Mouse (Mus musculus) right cerebral cortex, adult 2 months (tissue): Measurements from ENCODE around the gene Pdss2.
"Not testable (repeated sequence)": the region's sequence is repeated elsewhere in the genome, so short reads cannot be mapped to it uniquely, and the experiment has no call there.

Experiments used
- DNase-seq, 2 experiments: peaks; one replicate each; pipeline ENCODE4 v3.0.0; 2021 to 2022; ENCODE audit warnings: low spot score in 2 of 2

Gene Pdss2

DNA sequence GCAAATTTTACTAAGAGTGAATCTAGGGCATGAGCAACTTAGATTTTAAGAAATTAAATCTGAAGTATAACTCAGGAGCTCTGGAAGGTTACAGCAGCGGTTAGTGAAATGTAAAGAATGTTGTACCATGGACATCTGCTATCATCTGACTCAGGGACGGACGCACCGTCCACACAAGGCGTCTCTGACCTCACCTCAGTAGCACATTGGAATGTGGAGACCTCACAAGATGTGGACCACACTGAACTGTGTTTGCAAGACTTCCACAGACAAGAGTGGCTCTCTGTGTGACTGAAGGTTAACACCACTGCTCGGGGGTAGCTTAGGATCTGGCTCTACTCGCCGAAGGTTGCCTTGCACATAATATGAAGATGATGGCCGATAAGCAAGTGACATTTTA is 151.7 kb downstream of the Pdss2 start:
- DNase-seq = no peak

- no peak for DNase-seq
Measured at GRCm38 (mm10) chr10:43373666-43374065, 152.4 kb downstream of the Pdss2 start.

DNA sequence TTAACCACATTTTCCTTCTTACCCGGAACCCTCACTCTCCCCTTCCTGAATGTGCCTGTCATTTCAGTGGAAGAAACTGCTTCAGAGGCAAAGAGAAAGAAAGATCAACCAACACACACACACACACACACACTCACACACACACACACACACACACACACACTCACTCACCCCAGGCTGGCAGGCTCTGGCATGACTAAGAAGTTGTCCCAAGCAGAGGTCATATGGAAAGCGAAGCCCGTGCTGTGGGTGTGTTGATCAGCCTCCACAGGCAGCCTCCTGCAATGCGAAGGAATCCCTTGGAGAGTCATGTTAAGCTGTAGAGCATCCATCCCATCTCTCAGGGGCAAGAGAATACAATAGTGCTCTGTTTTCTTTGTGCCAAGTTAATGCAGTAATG is 154.0 kb downstream of the Pdss2 start:
- no peak for DNase-seq

GRCm38 (mm10) chr10:43376749-43377148 is 155.5 kb downstream of the Pdss2 start:
- no peak for DNase-seq

DNA sequence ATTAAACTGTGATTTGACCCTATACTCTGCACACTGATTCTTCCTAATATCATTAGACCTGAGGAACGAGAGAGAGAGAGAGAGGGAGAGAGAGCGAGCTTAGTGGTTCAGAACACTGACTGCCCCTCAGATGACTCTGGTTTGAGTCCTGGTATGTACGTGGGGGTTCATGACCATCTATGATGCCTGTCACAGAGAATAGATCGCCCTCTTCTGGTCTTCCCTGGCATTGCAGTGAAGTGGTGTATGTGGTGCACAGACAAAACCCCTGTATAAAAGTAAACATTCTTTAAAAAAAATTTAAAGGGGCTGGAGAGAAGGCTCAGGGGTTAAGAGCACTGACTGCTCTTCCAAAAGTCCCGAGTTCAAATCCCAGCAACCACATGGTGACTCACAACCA is 157.0 kb downstream of the Pdss2 start:
- DNase-seq = peak; percentile 45 to 57

DNA sequence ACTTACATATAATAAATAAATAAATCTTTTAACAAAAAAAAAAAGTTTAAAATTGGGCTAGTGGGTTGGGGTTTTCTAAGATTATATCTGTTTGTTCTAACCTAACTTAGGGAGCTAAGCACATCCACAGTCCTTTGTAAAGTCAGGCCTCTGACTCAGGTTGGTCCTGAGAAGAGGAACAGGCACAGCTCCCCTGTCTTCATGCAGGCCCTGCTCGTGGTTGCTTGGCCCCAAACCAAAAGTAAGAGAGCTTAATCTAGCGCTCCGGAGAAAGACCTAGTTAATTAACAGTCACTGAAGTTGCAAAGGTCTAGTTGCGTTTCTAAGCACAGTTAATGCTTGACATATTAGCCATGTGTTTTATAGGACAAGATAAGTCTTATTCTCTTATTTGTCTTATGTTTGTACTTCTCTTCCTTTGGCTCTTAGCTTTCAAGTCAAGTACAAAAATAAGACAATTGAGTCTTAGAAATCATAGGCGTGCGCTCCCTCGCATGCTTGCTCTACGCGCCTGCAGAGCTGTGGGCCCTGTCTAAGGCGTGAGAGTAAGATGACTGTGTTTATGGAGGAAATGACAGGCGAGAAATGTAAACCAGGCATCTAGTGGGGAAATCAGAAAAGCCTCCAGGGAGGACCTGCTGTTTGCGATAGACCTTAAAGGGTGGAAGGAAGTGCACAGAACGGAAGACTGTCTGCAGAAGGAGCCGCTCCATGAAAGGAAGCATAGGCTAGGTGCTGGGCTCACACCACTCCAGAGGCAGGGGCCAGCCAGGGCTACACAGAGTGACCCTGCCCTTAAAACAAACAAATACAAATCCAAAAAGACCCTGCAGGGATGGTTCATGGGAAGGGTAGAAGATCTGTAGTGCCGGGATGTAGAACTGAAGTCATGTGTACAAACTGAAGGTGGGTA is 157.7 kb downstream of the Pdss2 start:
- DNase-seq = no peak

- DNase-seq = no peak
Measured at GRCm38 (mm10) chr10:43382660-43383059, 161.4 kb downstream of the Pdss2 start.

- no peak for DNase-seq
Measured at GRCm38 (mm10) chr10:43384623-43385022, 163.3 kb downstream of the Pdss2 start.

DNA sequence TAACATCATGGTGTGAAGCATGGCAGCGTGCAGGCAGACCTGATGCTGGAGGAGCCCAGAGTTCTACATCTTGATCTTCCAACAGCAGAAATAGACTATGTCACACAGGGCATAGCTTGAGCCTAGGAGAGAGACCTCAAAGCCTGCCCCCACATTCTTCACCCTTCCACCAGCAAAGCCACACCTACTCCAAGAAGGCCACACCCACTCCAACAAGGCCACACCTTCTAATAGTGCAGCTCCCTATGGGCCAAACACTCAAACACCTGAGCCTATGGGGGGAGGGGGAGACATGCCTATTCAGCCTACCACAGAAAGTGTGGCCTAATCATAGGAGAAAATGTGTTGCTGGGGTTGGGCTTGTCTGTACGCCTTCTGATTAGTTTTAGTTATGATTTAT is 171.6 kb downstream of the Pdss2 start:
- DNase-seq = no peak

DNA sequence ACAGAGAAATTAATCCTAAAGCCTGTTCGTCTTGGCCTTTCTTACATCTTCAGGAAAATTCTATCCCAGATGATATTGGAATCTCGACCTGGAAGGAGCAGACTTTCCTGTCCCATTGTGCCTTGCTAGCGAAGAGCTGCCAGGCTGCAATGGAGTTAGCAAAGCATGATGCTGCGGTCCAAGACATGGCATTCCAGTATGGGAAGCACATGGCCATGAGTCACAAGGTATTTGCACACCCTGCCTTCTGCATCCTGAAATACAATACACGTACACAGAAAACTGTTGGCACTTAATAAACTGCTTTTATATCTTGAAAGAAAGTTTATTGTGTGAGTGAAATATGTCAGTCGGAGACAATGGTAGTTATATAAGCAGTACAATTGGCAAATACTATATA is 172.5 kb downstream of the Pdss2 start:
- no peak for DNase-seq

DNA sequence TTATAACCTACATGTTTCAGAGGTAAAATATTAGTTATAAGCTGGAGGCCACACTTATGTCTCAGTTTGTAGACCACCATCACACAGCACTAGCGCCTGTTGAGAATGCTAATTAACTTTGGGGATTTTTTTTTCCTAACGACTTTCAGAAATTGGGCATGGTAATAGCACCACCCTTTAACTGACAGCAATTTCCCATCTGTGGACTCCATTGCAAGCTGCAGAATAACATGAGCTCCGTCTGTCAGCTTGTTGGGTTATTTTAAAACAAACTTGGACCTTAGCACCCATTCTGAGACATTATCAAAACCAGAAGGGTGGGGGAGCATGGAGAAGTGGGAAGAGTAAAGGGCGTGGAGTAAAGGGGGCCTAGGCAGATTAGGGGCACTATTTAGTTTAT is 174.5 kb downstream of the Pdss2 start:
- no peak for DNase-seq

DNA sequence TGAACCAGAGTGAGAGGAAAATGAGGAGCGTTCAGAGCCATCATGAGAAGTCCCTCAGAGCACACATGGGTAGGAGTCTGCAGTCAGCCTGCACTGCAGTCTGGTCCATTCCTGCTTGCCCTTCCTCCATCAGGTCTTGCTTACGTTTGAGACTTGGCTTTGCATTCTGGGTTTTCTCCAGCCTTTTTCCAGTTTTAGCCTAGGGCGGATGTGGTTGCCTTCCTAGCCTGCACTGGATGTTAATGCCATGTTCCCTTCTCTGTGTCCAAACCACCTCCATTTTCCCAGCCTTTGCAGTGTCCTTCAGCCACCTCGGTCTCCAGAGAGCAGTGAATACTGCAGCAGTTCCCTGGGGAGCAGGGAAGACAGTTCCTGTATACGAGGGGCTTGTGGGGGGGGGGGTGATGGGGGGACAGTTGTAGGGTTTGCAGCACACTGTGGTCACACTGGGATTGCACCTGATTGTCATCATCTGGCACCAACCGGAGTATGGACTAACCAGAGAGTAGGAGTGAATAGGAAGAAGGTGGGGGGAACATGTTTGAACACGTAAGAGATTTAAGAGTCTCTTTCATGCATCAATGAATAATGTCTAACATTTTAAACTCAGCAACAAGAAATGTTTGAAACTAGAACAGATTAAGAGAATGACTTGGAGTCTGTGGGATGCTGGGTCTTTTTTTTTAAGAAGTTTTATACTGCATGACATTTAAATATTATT is 178.5 kb downstream of the Pdss2 start:
- DNase-seq = no peak

GRCm38 (mm10) chr10:43406107-43406506 is 184.8 kb downstream of the Pdss2 start:
- no peak for DNase-seq

DNA sequence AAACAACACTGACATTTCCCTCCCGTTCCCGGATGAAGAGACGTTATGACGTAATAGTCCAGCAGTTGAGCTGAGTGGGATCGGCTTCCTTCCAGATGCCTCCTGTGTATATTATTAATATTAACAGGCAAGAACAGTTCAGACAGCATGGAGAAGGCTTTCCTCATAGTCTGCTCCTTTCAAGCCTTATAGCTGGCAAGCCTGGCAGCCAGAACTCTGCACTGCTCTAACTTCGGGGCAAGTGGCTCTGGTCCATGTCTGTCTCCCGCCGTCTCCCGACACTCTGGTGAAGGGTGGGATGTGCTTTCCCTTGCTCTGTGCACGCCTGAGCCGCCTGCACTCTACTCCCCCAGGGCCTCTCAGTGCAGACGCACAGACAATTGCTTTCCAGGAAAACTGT is 185.6 kb downstream of the Pdss2 start:
- no peak for DNase-seq

GRCm38 (mm10) chr10:43409506-43410230 is 188.4 kb downstream of the Pdss2 start:
- no peak for DNase-seq

DNA sequence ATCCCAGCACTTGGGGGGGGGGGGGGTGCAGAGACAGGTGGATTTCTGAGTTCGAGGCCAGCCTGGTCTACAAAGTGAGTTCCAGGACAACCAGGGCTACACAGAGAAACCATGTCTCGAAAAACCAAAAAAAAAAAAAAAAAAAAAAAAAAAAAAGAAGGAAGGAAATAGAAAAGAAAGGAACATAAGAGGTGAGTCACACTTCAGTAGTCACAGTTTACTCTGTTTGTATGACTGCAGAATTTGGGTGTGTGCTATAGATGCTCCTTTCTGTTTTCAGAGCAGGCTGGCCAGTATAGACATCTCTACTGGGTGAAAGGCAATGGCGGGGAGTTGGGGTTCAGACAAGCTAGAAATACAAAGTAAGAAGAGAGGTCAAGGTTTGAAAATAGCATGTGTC is 189.9 kb downstream of the Pdss2 start:
- DNase-seq = not testable (repeated sequence)

DNA sequence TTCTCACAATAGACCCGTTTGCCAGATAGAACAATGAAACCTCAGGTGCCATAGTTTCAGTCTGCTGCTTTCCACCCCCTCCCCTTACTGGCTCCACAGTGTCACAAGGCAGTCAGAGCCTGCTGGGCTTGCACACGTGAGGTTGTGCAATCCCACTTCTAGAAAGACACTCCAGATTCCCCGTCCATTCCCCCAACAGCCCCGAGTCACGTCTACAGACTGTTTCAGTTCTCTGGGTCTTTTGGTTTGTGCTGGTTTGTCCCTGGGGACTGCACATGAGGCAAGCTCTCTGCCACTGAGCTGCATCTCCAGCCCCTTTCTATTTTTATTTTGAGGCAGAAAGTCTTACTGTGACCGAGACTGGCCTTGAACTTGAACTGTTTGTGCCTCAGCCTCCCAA is 196.1 kb downstream of the Pdss2 start:
- no peak for DNase-seq

- peak; percentile 48 to 57 for DNase-seq
Measured at GRCm38 (mm10) chr10:43420660-43421413, 199.6 kb downstream of the Pdss2 start.

DNA sequence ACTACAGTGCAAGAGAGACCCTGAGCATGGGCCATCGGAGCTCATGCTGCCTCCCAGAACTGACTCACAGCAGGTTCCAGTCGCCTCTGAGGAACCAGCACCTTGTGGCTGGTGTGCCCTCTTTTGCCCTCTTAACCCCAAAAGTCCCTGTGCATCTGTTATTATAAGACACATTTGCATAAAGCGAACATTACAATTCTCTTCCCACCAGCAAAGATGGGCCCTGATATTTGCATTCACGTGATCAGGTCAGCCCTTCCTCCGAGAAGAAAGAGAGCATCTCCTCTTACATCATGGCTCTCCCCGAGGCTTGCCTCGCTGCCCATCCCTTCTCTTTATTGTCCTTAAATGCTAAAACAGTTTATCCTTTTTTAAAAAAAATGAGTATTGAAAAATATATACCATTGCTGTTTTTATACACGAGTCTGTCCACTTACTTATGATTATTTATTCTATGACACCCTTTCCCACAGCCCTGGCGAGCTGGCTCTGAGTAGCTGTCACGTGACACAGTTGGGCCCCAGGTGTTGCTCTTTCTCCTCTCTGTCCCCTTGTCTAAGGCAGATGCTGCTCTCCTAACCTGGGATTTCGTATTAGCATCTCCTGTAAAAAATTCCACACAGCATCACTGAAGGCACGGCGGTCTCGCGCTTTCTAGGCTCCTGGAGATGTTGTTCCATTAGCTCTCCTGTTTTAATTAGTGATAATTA is 200.9 kb downstream of the Pdss2 start:
- no peak for DNase-seq

DNA sequence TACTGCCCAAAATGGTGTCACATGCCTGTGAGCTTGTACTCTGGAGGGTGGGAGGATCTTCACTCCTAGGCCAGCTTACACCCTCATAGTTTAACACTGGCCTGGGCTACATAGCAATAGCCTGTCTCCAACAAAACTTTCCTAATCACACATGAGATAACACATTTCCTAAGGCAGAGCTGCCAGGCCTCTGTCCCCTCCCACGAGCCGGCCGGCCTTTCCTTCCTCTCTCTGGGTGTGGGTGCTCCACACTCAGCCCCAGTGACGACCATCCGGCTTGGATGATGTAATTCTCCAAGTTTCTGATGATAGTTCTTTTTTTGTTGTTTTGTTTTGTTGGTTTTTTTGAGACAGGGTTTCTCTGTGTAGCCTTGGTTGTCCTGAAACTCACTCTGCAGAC is 203.3 kb downstream of the Pdss2 start:
- no peak for DNase-seq

- DNase-seq = no peak
Measured at GRCm38 (mm10) chr10:43430606-43431005, 209.3 kb downstream of the Pdss2 start.
